Mouse (Mus musculus): ENCODE data around the gene Nt5c2.

DNA sequence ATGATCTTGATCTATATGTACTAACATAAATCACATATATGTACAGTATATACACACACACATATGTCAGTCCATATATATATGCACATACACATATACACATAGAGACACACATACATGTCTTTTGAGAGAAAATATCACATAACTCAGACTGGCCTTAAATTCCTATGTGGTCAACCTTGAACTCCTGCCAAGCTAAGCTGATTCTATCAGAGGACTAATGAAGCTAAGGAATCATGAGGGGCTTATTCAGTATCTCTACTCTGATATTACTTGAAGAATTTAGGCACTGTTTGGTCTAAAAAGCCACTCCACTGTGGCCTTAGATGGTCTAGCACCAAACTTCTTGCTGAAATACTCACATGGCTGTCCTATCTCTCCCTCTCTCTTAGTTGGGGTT is 49.5 kb downstream of the Nt5c2 start:
- TF ChIP-seq POLR2A (IDR thresholded peaks at IDR 0.05; ENCODE audit: low read depth, low read length) (no peak), CTCF (IDR thresholded peaks at IDR 0.05; ENCODE audit: borderline replicate concordance, insufficient read depth, low read length) (no peak)
